Mouse (Mus musculus) embryo, embryonic 11.5 days (tissue): ENCODE measurements at regions not wholly inside any gene's neighbourhood (a gene's known extent, or its start where the extent isn't known, plus 50 kb on each side); places are given as distances from the start of the nearest gene placed in this dataset.

Experiments
- DNase-seq: peaks from one replicate; pipeline ENCODE4 v3.0.0-alpha.2; 2012; ENCODE audit warnings: low read depth, low spot score

- DNase-seq: no peak
Observed at GRCm38 (mm10) chr12:86830247-86830585, 54.4 kb downstream of the Irf2bpl start.

GRCm38 (mm10) chr12:86829581-86830246 is 54.9 kb downstream of the Irf2bpl start:
- no peak for DNase-seq

GRCm38 (mm10) chr12:86827241-86827606 is 57.4 kb downstream of the Irf2bpl start:
- no peak for DNase-seq

- DNase-seq: no peak
Observed at GRCm38 (mm10) chr12:86826420-86827240, 58.0 kb downstream of the Irf2bpl start.

- DNase-seq: no peak
Observed at GRCm38 (mm10) chr12:86825584-86826419, 58.8 kb downstream of the Irf2bpl start.

- no peak for DNase-seq
Observed at GRCm38 (mm10) chr12:86824860-86825583, 59.6 kb downstream of the Irf2bpl start.

GRCm38 (mm10) chr12:86823855-86824589 is 60.6 kb downstream of the Irf2bpl start:
- peak; percentile 81 for DNase-seq

GRCm38 (mm10) chr12:86823488-86823854 is 61.1 kb downstream of the Irf2bpl start:
- DNase-seq: no peak

- no peak for DNase-seq
Observed at GRCm38 (mm10) chr12:86821183-86821582, 63.4 kb downstream of the Irf2bpl start.

GRCm38 (mm10) chr12:86819568-86819967 is 65.0 kb downstream of the Irf2bpl start:
- DNase-seq: no peak

- no peak for DNase-seq
Observed at GRCm38 (mm10) chr12:86819163-86819562, 65.4 kb downstream of the Irf2bpl start.

- no peak for DNase-seq
Observed at GRCm38 (mm10) chr12:86818201-86818600, 66.4 kb downstream of the Irf2bpl start.

- no peak for DNase-seq
Observed at GRCm38 (mm10) chr12:86816702-86817610, 67.6 kb downstream of the Irf2bpl start.

GRCm38 (mm10) chr12:86816171-86816701 is 68.4 kb downstream of the Irf2bpl start:
- DNase-seq: no peak

- no peak for DNase-seq
Observed at GRCm38 (mm10) chr12:86814740-86815139, 69.9 kb downstream of the Irf2bpl start.
